Mouse (Mus musculus) c-Kit-positive CD71-negative TER-119-negative erythroid progenitor cells, embryonic 14.5 days (primary cell): ENCODE data around the gene Enox1.

Experiments used
- DNase-seq: peaks from one replicate; pipeline ENCODE4 v3.0.0-alpha.2; 2013; ENCODE audit warnings: low read depth

The Enox1 gene

DNA sequence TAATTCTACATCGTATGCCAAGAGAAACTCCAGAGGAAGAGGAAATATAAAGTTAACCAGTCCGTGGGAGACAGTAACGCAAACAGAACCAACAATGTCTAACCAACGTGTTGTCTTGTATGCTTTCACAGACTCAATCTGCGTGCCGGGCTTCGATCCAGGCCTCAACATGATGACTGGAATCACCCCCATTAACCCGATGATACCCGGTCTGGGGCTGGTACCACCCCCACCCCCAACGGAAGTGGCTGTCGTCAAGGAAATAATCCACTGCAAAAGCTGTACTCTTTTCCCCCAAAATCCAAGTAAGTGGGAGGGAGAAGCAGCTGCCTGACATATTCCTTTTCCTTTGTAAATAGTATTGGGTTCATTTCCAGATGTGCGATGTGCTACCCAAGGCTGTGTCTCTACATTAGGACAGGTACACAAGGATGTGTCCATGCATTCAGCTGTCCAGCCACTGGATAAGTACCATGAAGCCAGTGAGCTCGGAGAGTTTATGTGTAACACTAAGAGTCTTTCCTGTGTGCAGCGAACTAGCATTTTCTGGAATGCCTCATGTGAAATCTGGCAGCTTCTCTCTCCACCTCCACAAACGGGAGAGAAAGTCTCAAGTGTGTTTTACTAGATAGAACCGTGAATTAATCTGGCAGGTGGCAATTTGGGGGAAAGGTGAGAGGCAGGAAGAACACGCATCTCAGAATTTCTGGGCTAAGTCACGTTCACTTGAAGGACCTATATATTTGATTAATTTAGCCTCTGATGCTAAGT lies 421.1 kb downstream of the Enox1 start:
- DNase-seq, result no peak

DNA sequence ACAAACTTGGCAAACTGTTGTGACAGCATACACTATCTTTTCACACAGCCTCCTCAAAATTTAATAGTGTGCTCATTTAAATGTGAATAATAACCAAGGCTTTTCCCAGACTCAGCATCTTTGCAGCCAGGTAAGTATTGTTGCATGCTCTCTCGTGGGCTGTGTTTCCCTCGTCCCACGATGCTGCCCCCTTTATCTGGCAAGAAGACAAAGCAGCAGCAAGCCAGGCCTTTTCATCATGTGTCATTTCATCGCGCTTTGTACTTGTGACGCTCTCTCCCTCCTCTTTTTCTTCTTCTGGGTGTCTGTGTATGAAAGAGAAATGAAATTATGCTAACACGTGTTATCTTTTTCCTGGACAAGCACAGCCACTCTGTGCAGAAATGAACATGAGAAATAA lies 421.8 kb downstream of the Enox1 start:
- no peak for DNase-seq

DNA sequence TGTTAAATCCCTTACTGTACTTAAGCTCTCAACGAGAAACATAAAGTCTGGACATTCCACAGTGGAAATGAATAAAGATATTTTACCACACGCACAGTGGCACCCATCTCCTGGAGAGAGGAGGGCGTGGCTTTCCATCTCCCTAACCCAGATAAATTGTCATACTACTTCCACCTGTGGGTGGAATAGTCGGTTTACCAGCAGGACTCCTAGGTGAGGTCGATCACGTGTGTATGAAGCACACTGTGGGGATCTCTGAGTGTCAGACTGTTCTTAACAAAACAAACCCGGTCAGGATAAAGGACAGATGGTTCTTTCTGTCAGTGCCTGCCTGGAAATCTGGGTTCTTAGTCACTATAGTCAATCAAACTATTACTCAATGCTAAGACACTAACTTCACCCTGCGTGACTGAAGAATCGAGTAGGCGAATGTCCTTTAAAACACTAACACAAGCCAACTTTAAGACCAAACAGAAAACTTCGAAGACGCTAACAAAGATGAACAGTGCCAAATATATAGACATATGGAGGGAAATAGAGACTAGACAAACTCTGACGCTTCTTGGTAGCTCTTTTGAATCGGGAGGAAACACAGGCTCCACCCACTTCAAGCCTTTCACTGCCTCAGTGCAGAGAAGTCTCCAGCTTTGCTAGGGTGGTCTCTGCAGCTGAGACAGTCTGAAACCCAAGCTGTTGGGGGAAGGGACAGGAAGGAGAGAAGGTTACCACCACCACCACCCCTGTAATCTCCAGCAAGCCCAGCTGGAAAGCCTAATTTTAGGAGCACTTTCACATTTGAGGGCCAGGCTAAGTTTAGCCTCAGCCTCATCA lies 423.8 kb downstream of the Enox1 start:
- no peak for DNase-seq

DNA sequence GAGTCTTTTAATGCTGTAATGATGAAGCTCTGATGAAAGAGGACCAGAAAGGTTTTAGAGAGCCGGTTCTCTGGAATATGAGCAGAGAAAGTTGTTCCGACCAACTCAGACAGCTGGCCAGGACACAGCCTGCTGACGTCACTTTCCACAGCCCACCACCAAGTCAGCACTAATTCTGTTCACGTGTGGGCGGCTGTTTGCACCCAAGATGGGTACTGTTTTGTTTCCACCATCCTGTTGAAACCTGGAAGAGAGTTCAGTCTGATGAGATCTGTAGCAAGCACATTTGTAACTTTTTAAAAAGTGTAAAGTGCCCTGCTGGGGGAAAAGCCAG lies 424.3 kb downstream of the Enox1 start:
- DNase-seq, result no peak

DNA sequence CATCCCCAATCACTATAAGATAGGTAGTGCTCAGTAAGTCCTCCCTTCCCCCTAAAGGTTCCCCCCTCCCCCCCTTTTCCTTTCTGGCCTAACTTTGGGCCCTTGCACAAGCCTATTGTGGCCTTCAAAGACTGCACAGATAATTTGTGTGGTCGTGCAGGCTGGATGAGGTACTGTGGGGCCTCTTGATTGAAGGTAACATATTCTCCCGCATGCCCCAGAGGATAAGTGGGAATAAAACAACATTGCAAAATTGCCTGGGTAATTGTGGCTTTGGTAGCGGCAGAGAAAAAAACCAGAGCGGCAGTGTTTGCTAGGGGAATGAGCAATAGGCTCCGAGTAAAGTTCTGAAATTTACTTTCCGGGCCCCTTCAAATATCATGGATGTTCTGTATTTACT lies 425.1 kb downstream of the Enox1 start:
- no peak for DNase-seq

DNA sequence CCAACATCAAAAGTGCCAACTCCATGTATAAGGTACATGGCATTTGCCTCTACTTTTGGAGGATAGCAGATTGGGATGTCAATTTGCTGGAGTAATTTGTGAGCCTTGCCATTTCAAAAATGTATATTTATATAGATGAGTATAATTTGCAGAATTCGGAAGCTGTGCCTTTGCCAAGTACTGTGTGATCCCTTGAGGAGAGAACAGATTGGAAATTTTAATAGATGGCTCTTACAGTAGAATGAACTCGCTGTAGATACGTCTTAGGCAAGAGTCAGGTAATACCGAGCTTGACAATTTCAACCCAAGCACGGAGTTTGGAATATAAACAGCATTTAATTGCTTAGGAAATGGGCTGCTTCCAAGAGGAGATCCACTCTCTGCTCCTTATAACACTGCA lies 427.9 kb downstream of the Enox1 start:
- DNase-seq, result no peak

DNA sequence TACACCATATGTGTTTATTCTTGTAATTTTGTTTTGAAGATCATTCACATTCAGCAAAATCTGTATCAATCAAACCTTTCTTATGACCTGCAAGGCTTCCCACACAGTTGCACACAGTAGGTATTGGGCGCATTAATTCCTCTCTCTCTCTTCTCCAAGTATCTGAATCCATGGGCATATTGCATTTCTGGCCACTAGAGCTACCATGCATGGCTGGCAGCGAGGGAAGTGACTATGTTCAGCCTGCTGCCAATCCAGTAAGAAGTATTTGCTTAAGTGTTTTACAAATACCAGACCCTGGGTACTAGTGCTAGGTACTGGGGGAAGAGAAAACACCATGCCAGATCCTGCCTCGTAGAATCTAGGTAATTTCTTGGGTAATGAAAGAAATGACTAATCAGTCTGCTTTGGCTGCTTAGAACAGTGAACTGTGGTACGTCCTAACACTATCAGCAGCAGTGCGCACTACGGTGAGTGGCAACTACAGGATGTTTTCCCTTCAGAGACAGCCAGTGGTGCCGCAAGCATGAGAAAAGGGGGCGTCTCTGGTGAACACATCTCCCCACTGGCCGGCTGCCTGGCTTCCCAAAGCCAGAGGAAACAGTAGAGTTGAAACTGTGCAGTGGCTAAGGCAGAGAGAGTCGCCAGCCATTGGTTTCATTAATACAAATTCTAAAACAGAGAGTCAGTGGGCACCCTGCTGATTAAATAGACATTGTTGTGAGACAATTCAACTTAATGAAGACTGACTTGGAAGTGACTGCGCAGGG lies 428.7 kb downstream of the Enox1 start:
- DNase-seq, result no peak

DNA sequence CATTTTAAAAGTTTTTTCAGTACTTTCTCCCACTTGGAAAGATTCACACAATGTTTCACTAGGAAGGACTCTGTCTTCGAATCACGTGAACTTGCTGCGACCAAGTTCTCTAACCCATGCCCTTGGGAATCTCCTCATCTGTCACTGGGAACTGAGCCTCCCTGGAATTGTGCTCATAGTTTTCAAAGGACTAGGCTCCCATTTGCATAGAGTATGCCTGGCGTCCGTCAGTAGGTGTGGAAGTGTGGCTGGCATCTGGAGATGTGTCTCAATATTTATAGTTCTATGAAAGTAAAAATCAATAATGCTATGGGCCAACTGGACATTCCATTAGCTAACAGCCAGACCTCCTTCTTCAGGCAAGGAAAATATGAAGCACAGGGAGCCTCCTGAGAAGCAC lies 429.5 kb downstream of the Enox1 start:
- no peak for DNase-seq

DNA sequence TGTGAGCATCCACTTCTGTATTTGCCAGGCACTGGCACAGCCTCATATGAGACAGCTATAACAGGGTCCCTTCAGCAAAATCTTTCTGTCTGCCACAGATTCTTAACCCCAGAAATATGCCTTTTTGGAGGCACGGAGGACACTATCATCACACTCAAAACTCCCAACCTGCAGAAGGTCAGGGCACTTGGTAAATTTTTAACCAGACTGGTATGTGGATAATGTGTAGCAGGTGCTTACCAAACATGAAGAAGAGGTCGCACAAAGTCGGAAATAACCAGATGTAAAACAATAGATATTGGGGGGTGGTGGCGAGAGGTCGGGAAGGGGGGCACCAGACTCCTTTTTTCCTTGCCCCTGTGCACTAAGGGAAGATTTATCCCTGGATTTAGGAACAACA lies 430.6 kb downstream of the Enox1 start:
- no peak for DNase-seq

DNA sequence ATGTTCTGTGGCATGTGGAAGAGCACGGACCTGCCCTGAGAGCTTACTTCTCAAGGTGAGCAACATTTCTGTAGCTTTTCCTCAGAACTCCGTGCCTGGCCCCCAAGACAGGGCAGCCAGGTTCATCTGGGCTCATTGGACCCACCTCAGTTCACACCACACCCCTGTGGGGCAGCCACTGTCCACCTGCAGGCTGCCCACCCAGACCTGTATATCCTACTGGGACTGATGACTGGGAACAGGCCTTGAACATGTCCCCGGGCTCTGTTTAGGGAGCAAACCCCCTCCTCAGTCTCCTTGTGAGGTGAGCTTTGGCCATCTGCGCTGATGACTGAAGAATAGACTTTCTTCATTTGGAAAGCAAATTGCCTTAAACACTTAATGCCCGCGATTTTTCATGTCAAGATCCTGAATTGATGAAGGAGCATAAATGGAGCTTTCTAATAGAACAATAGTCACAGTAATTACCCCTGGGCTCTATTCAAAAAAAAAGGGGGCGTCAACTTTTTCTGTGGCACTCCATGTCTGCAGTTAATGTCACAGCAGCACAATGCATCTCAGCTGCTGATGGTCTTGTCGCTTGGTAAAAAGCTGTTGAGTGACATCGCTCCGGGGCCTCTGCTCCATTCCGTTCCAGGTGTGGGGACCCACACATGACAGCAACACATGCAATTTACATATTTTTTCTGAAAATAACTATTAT lies 436.7 kb downstream of the Enox1 start:
- DNase-seq, result no peak

DNA sequence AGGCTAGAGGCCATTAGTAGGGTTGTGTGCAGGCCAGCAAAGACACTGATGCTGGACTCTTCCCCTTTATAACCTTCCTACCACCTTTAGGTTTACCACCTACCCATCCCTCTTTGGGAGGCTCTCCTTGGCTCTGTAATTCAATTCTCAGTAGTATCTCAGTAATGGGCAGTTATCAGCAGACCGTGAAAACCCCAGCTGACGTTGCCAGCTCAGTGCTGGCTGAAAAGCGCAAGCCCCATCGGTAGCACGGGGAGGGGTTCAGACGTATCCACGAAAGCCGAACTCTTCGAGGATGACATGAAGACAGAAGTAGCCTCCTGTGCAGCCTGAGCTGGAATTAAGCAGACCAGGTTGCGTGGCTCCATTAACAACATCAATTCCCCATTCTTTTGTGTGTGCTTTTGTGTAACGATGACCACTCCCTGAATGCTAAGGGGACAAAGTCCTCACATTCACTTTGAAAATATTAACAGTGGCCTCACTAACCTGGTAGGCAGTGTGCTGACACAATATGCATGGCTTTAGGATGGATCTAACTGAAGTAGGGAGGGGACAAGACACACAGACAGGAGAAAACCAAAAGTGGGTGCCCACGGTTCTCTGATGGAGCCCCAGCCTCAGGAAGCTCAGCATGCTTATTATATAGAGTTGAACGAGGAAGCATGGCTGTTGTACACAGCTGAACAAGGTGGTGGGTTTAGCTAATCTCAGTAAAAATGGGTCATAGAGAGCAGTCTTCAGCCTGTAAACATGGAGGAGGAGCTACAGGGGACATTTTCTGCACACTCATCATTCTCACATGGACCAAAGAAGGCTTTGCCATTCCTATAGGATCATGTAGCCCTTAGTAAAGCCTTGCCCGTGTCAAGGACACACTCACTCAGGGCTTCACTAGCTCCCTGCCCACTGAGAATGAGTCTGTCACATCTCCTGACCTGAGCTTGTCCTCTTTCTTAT lies 439.9 kb downstream of the Enox1 start:
- DNase-seq, result no peak

DNA sequence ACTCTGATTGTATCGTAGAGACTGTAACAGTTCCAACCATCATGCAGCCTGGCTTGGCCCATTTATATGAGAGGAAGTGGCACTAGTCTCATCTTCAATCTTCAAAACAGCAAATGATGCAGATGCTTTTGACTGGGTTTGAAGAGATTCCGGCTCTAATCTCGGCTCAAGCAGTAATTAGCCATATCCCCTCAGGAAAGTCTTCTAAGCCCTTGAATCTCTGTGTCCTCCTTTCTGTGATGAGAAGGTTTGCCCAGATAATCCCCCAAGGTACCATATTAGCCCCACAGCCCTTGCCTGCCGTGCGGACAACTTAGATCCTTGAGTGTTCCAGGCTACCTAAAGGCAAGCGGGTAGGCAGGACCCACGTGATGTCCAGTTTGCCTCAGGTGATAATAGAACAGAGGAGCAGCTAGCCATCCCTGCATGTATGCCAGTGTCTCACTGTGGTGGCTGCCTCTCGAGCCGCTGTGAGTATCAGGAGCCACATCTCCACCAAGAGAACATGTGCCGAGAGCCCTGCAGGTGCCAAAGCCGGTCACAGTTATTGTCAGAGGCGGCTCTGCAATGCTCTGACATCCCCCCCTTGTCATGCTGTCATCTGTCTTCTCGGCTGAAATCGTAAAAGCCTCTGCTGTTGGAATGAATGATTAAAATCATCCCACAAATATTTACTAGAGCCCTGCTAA lies 442.6 kb downstream of the Enox1 start:
- no peak for DNase-seq

DNA sequence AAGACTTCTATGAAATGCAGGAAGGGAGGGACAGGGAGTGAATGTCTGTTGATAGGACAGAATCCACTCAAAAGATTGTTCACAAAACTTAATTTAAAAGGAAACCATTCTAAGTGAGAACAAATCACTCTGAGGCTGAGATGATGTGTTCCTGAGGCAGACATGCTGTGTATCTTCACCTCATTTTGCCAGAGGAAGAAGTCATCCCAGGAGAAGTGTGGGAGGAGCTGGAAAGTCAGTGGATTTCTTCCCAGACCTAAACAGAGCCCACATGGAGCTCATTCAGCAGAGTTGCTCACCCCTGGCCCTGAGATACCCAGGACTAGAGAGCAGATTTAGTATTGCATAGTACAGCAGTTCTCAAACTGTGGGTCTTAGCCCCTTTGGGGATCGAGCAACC lies 444.2 kb downstream of the Enox1 start:
- DNase-seq, result no peak

DNA sequence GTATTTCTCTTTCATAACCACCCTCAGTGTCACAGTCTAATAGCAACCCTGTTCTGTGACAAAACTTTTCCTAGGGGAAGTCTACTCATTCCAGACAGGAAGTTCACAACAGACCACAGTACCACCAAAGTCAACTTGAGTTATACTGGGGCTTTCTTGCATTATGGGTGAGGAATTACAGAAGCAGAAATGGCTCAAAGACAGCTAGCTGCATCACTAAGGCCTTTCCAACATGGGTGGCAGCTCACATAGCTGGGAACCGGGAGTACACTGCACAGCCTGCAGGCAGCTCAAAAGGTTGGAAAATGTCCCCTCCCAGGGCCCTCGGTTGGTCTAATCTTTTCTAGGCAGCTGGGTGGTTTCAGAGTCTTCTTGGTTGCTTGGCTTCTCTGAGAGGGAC lies 444.9 kb downstream of the Enox1 start:
- no peak for DNase-seq

DNA sequence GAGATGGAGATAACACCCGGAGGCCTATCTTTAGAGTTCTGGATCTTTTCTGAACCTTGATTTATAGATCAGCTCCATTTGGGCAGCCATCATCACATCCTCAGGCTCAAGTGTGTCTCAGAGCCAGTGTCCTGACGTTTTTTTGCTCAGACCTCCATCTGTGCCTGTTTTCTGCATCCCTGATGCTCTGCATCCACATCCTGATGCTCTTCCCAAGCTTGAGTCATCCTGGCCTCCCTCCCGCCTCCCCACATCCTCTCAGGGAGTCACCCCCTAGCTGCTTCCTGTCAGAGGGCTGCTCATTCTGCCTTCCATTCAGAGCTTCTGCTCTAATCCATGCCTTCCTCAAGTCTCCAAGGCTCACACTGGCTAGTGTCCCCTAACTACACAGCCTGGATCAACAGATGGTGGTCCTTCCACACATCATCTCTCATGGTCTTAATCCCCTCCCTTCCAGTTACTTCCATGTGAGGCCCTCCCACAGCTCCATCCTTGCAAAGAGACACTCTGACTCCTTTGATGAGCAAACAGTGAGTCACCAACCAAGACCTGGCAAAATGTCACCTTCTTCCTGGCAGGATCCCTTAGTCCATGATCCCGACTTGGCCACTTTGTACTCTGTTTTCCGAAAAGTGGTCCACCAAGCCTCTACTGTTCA lies 451.7 kb downstream of the Enox1 start:
- DNase-seq, result no peak

DNA sequence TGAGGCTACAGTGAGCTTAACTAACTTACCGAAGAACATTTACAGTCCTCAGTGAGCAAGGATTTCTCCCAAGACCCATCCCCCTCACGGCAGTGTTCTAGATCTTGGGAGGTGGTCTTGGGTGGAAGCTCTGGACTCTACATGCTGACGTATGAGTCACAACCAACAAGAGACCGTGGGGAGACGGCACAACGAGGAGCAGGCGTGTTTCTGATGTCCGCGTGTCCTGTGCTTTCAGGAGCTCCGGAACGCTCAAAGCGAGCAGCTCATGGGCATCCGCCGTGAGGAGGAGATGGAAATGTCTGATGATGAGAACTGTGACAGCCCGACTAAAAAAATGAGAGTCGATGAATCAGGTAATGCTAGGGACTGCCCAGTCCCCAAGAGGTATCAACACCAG lies 458.6 kb downstream of the Enox1 start:
- DNase-seq, result no peak

DNA sequence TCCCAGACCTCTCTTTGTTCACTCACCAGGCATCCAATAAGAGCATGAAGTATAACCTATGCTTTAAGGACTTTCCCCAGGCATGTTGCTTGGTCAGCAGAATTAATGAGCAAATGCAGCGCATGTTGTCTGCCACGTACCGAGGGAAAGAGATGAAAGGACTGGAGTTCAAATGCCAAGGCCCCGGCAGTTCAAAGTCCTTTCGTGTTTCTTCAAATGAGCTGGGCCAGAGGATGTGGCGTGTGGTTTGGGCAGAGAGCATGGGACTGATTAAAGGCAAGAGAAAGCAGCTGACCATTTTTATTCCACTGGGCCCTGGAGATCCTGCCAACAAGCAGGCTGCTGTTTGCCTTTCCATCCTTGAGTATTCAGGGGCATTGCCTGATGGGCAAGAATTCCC lies 460.7 kb downstream of the Enox1 start:
- DNase-seq, result no peak

DNA sequence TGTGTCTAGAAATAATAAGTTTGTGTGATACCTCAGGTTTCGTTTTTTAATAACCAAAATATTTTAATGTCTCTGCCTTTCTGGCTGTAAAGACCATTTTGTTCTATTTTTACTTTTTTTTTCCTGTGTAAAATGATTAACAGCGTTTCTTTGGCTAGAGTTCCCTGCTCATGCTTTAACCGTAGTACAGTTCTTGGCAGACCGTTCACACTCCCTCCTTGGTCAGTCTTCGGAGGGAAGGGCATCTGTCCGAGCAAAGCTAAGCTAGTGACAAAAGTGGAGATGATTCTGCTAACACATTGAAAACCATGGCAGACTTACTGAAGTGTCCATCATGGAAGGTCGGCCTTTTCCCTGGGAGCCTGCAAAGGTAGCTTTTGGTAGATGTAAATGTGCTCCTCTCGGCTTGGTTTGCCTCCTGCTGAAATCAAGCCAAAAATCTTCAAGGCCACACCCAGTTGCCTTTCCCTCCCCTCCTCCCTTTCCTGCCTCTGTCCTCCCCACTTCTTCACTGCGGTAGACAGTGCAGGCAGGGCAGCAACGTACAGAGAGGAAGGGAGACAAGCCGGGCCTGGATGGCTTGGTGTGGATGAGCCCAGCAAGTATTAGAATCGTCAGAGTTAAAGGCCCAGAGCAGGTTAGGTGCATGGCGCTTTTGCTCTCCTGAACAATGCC lies 461.7 kb downstream of the Enox1 start:
- DNase-seq, result no peak

DNA sequence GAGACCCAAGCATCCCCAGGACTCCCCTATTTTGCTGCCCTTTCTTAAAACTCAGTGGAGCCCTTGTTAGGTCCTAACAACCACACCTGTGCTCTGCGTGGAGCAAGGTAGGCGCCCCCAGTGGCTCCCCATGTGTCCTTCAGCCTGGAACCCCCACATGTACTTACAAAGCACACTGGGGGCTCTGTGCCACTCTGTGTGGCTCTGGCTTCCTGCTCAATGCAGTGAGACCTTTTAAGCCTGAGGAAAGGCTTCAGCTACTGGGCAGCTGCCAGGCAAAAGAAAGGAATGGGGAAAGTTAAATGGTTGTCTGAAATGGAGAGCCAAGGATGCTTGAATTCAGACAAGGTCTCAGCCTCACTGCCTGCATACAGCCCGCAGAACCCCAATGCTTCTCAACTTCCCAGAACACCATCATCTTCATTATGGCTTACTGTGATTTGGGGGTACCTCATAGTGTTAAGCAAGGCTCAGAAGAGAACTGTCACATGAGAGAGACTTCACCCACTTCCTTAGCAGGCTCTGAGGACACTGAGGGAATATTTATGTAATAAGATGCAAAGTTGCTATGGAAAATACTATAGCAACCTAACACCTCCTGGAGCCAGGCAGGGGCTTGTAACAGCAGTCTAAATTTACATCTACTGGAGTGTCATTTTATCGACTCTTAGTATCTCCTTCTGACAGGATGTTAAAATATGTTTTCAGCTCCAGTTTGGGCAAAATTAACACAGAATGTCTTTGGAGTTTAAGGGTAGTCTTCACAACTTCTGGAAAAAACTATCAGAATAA lies 465.1 kb downstream of the Enox1 start:
- no peak for DNase-seq
